Mouse (Mus musculus): ENCODE data around the gene Ipo5. TPM values are rescaled to one million over a fixed set of nuclear protein-coding genes. Genes with fewer than 3 reads are reported as not detected.

The Ipo5 gene
- polyA plus RNA-seq, 1 experiment = 205 TPM

- no peaks in the 10 kb centered on the region for H3K4me1 ChIP-seq (ENCODE audit: control insufficient read depth, insufficient read depth, low read length)
- H3K4me3 ChIP-seq (ENCODE audit: insufficient read depth, low read length) = no peak overlapping the region
- H3K27ac ChIP-seq (ENCODE audit: insufficient read depth, low read length) = no peak overlapping the region
- TF ChIP-seq POLR2A (IDR thresholded peaks at IDR 0.05; ENCODE audit: low read depth, low read length) = no peak
- TF ChIP-seq CTCF (IDR thresholded peaks at IDR 0.05; ENCODE audit: borderline replicate concordance, insufficient read depth, low read length) = no peak
Measured at GRCm38 (mm10) chr14:120979559-120979958, 68.5 kb downstream of the Ipo5 start.

- no peak overlapping the region for H3K4me3 ChIP-seq (ENCODE audit: insufficient read depth, low read length)
- TF ChIP-seq CTCF (IDR thresholded peaks at IDR 0.05; ENCODE audit: borderline replicate concordance, insufficient read depth, low read length) (no peak), POLR2A (IDR thresholded peaks at IDR 0.05; ENCODE audit: low read depth, low read length) (no peak)
- peaks cover 2% of the 10 kb centered on the region; the same call in 1 of the 2 replicates for H3K4me1 ChIP-seq (ENCODE audit: control insufficient read depth, insufficient read depth, low read length)
- H3K27ac ChIP-seq (ENCODE audit: insufficient read depth, low read length) = no peak overlapping the region
Measured at GRCm38 (mm10) chr14:120989126-120989525, 78.1 kb downstream of the Ipo5 start.

Other genes with a start within 250 kb of the Ipo5 start
- 127 and 142 TPM in 2 replicates for gene Farp1, start 124.0 kb downstream of the Ipo5 start, polyA plus RNA-seq (2011; ENCODE audit: insufficient read length, low read depth, missing spikeins)

Measured in embryonic fibroblast, embryonic 13.5 days (primary cell).